Mouse (Mus musculus) ES-Bruce4 (cell line): ENCODE results near the gene Olfr1496.

Source experiments
- CTCF ChIP-seq: IDR thresholded peaks from one replicate; pipeline ENCODE4 v1.8.1; 2011; ENCODE audit warnings: low read depth, low read length
- POLR2A ChIP-seq: IDR thresholded peaks from one replicate; pipeline ENCODE4 v1.8.1; 2011; ENCODE audit warnings: low read length; ENCODE audit not compliant: insufficient read depth

- TF ChIP-seq CTCF: no peak
- no peak for TF ChIP-seq POLR2A
Measured at GRCm38 (mm10) chr19:13830388-13830787, 52.7 kb downstream of the Olfr1496 start, which contains the start of gene Olfr1500.
